Mouse (Mus musculus): Measurements from ENCODE around the gene Trabd2b. TPM values are rescaled to one million over a fixed set of nuclear protein-coding genes. Genes with fewer than 3 reads are reported as not detected.

Trabd2b gene
- total RNA-seq, 4 experiments from 2014 or later: 62.0 to 82.7 (median 71.5) TPM

- no peak for DNase-seq (ENCODE audit: low spot score)
Observed at GRCm38 (mm10) chr4:114645341-114645740, 238.8 kb downstream of the Trabd2b start.

- DNase-seq (ENCODE audit: low spot score): no peak
Observed at GRCm38 (mm10) chr4:114646825-114647681, 240.5 kb downstream of the Trabd2b start.

- DNase-seq (ENCODE audit: low spot score): peak; percentile 46
Observed at GRCm38 (mm10) chr4:114647689-114648088, 241.2 kb downstream of the Trabd2b start.

GRCm38 (mm10) chr4:114648532-114649074 is 242.1 kb downstream of the Trabd2b start:
- DNase-seq (ENCODE audit: low spot score): no peak

GRCm38 (mm10) chr4:114650551-114650950 is 244.0 kb downstream of the Trabd2b start:
- no peak for DNase-seq (ENCODE audit: low spot score)

GRCm38 (mm10) chr4:114651007-114651406 is 244.5 kb downstream of the Trabd2b start:
- no peak for DNase-seq (ENCODE audit: low spot score)

- no peak for DNase-seq (ENCODE audit: low spot score)
Observed at GRCm38 (mm10) chr4:114651606-114652005, 245.1 kb downstream of the Trabd2b start.

- no peak for DNase-seq (ENCODE audit: low spot score)
Observed at GRCm38 (mm10) chr4:114652400-114652799, 245.9 kb downstream of the Trabd2b start.

- no peak for DNase-seq (ENCODE audit: low spot score)
Observed at GRCm38 (mm10) chr4:114657933-114658332, 251.4 kb downstream of the Trabd2b start.

GRCm38 (mm10) chr4:114659876-114660275 is 253.4 kb downstream of the Trabd2b start:
- no peak for DNase-seq (ENCODE audit: low spot score)

- peak; percentile 30 for DNase-seq (ENCODE audit: low spot score)
Observed at GRCm38 (mm10) chr4:114664063-114665036, 257.8 kb downstream of the Trabd2b start.

Other genes with a start within 250 kb of the Trabd2b start
- not detected for gene Skint11, start 243.3 kb upstream of the Trabd2b start, total RNA-seq (2022)